Mouse (Mus musculus) heart, adult 2 months (tissue): Measurements from ENCODE around the gene Mib2. TPM values are rescaled to one million over a fixed set of nuclear protein-coding genes. Genes with fewer than 3 reads are reported as not detected.
"Not testable (repeated sequence)": the region's sequence is repeated elsewhere in the genome, so short reads cannot be mapped to it uniquely, and the experiment has no call there.

Source experiments
- DNase-seq, 2 experiments: peaks; one replicate each; pipeline ENCODE4 v3.0.0; 2021
- H3K27ac ChIP-seq: fragments of 200-600 bp; 2 replicates; pipeline ENCODE4 v1.8.1; 2022
- H3K27me3 ChIP-seq: fragments of 200-500 bp; 2 replicates; pipeline ENCODE4 v1.6.1; 2012; ENCODE audit warnings: mild to moderate bottlenecking, low read length, inconsistent platforms, mixed read lengths; ENCODE audit not compliant: control insufficient read depth, insufficient read depth
- H3K36me3 ChIP-seq: fragments of 200-500 bp; 2 replicates; pipeline ENCODE4 v1.6.1; 2012; ENCODE audit warnings: low read length, inconsistent platforms; ENCODE audit not compliant: control insufficient read depth, insufficient read depth
- H3K4me1 ChIP-seq: fragments of 200-500 bp; 2 replicates; pipeline ENCODE4 v1.6.1; 2011; ENCODE audit warnings: low read length; ENCODE audit not compliant: control insufficient read depth, insufficient read depth
- H3K4me3 ChIP-seq: fragments of 200-600 bp; 2 replicates; pipeline ENCODE4 v1.8.1; 2022
- H3K79me2 ChIP-seq: fragments of 200-500 bp; replicated peaks from 2 replicates; pipeline ENCODE4 v1.6.1; 2012; ENCODE audit warnings: mild to moderate bottlenecking, inconsistent platforms, low read length, moderate library complexity, mixed read lengths; ENCODE audit not compliant: control insufficient read depth, insufficient read depth
- H3K9ac ChIP-seq: fragments of 200-500 bp; 2 replicates; pipeline ENCODE4 v1.6.1; 2012; ENCODE audit warnings: low read depth, mild to moderate bottlenecking, control low read depth, inconsistent platforms, low read length, mixed read lengths
- CTCF ChIP-seq: fragments of 200-600 bp; IDR thresholded peaks from 2 replicates; pipeline ENCODE4 v1.8.1; 2022; ENCODE audit warnings: antibody characterized with exemption, mild to moderate bottlenecking, moderate library complexity
- EP300 ChIP-seq: fragments of 200-500 bp; IDR thresholded peaks from 2 replicates; pipeline ENCODE4 v1.6.1; 2011; ENCODE audit warnings: low read depth, low read length, control low read depth; ENCODE audit not compliant: insufficient read depth
- POLR2A ChIP-seq: fragments of 200-500 bp; IDR thresholded peaks from 2 replicates; pipeline ENCODE4 v1.6.1; 2011; ENCODE audit warnings: mild to moderate bottlenecking, low read depth, low read length, control low read depth; ENCODE audit not compliant: insufficient read depth
- WGBS: fragments of 180-500 bp; shearing (Covaris S2); methylation state at CpG from one replicate; pipeline ENCODE4 v1.1.7; 2018; 5-methylcytosine and 5-hydroxymethylcytosine counted together
- intact Hi-C: fragments of 180-260 bp; cut with DNase I; formaldehyde crosslinking; loops from one replicate; pipeline ENCODE4 v1.15.1; 2025
- polyA plus RNA-seq: library from polyadenylated mRNA; depleted of rRNA; stranded (reverse); fragments of >200 nt; gene quantifications from 2 replicates; pipeline ENCODE4 v1.2.3, GENCODE M21; 2012
- total RNA-seq, 2 experiments: library from RNA; stranded (reverse); gene quantifications; 2 replicates each; pipeline ENCODE4 v1.2.3; 2021

Gene Mib2
- total and polyA plus RNA-seq, 3 experiments: 24.9 to 35.8 (median 25.7) TPM

- TF ChIP-seq CTCF (peak; percentile 69), EP300 (no peak)
- intact Hi-C loops: no loop called here
- 51% methylated on average over 2 of the region's 2 CpGs for WGBS
- H3K27me3 ChIP-seq: no peaks in the 10 kb centered on the region
- H3K9ac ChIP-seq: no peak overlapping the region
- no peaks in the 10 kb centered on the region for H3K36me3 ChIP-seq
- no peak overlapping the region for H3K27ac ChIP-seq
- no peaks in the 10 kb centered on the region for H3K79me2 ChIP-seq
- H3K4me1 ChIP-seq: no peaks in the 10 kb centered on the region
- H3K4me3 ChIP-seq: no peak overlapping the region
- DNase-seq: no peak
Measured at GRCm38 (mm10) chr4:155675991-155676390, 7.0 kb upstream of the Mib2 start.

GRCm38 (mm10) chr4:155672082-155672481 lies 3.1 kb upstream of the Mib2 start:
- no peak overlapping the region for H3K4me3 ChIP-seq
- no peak overlapping the region for H3K9ac ChIP-seq
- 57% methylated on average over 2 of the region's 2 CpGs for WGBS
- no peaks in the 10 kb centered on the region for H3K36me3 ChIP-seq
- no peak for DNase-seq
- 0 out of 2 replicates have a peak, but pooled peaks cover 2% of the 10 kb centered on the region for H3K79me2 ChIP-seq
- TF ChIP-seq CTCF: no peak
- no peak for TF ChIP-seq POLR2A
- H3K27ac ChIP-seq: no peak overlapping the region
- peaks cover 3% of the 10 kb centered on the region; the same call in 1 of the 2 replicates for H3K4me1 ChIP-seq
- no peaks in the 10 kb centered on the region for H3K27me3 ChIP-seq
- intact Hi-C loops: no loop called here

DNA sequence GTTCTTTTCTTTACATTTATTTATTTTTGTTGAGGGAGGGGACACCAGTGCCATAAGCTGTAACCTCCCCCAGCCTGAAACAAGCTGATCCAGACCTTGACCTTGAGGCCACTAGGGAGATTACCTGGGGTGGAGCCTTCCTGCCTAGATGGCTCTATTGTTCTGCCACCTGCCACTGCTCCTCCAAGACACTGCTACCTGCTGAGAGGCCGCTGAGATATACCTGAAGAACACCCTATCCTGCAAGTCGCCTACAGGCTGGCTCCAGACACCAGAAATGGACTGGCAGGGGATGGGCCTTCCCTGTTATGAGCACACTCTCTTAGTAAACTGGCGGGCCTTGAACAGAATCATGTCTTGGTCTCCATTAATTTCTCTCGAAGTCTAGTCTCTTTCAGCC lies 1.2 kb upstream of the Mib2 start:
- H3K4me3 ChIP-seq, H3K36me3 ChIP-seq, intact Hi-C loops: not testable (repeated sequence)

DNA sequence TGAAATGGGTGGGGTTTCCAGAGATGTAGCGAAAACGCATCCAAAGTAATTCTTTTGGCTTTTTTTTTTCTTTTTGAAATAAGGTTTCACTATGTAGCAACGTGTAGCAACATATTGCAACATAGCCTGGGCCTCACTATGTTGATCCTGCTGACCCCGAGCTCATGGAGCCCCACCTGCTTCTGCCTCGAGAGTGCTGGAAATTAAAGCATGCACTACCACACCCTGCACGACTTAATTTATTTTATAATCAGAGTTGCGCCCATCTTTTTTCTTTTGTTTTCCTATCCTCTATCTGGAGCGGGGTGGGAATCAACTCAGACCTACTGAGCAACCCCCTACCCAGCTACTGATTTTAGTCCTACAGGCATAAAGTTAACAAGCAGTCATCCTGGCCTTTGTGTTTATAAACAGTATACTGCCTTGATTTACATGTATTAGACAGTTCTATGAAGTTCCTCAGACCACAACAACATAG lies 639 bp upstream of the Mib2 start:
- intact Hi-C loops: loop anchor here (5.0 kb wide), 1 partner anchor 33 kb away; the partner anchor contains the start of gene Ssu72
- no peaks in the 10 kb centered on the region for H3K27me3 ChIP-seq
- peak overlapping the region; percentile 91 for H3K27ac ChIP-seq
- H3K36me3 ChIP-seq: no peaks in the 10 kb centered on the region
- WGBS: under 1% methylated on average over 8 of the region's 8 CpGs
- 0 out of 2 replicates have a peak, but pooled peaks cover 2% of the 10 kb centered on the region for H3K79me2 ChIP-seq
- no peak for DNase-seq
- no peak for TF ChIP-seq POLR2A
- peak overlapping the region; percentile 89 for H3K4me3 ChIP-seq
- peak overlapping the region; percentile 17; the same call in 1 of the 2 replicates for H3K9ac ChIP-seq
- H3K4me1 ChIP-seq: peaks cover 4% of the 10 kb centered on the region

More for the DNA sequence above, 1.2 kb upstream of the Mib2 start:
- H3K79me2 ChIP-seq, H3K27ac ChIP-seq, H3K4me1 ChIP-seq, H3K27me3 ChIP-seq, DNase-seq, H3K9ac ChIP-seq: not testable (repeated sequence)
- WGBS: 87% methylated on average over 4 of the region's 4 CpGs

GRCm38 (mm10) chr4:155666903-155667302 lies 2.1 kb downstream of the Mib2 start:
- Histone ChIP-seq H3K79me2 (0 out of 2 replicates have a peak, but pooled peaks cover 2% of the 10 kb centered on the region), H3K36me3 (no peaks in the 10 kb centered on the region), H3K4me1 (peaks cover 4% of the 10 kb centered on the region), H3K27me3 (no peaks in the 10 kb centered on the region), H3K27ac (no peak overlapping the region), H3K4me3 (no peak overlapping the region), H3K9ac (no peak overlapping the region)
- DNase-seq: no peak
- TF ChIP-seq CTCF: no peak
- TF ChIP-seq POLR2A: no peak
- TF ChIP-seq EP300: no peak
- intact Hi-C loops: loop anchor here (5.0 kb wide), 1 partner anchor 35 kb away; the partner anchor contains the start of gene Ssu72

DNA sequence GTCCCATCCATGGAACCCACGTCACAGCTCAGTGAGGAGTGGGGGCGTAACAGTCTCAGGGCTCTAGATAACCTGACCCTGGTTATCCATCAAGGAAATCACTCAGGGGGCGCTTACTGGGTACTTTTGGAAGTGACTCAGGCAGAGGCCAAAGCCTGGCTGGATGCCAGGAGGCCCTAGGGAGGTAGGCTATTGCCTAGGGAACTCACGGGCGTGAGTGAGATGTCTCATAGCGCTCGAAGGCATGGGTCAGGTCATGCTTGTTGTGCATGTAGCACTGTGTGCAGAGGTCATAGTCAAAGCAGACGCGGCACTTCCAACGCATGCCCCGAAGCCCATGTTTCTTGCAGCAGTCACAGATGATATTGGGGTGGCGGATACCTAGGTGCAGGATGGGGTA lies 8.4 kb downstream of the Mib2 start:
- Histone ChIP-seq H3K27me3 (no peaks in the 10 kb centered on the region), H3K4me1 (no peaks in the 10 kb centered on the region), H3K36me3 (no peaks in the 10 kb centered on the region), H3K79me2 (no peaks in the 10 kb centered on the region), H3K9ac (no peak overlapping the region), H3K4me3 (no peak overlapping the region), H3K27ac (no peak overlapping the region)
- DNase-seq: no peak
- WGBS: 59% methylated on average over 12 of the region's 12 CpGs
- intact Hi-C loops: no loop called here
- no peak for TF ChIP-seq POLR2A
- TF ChIP-seq CTCF: no peak
- no peak for TF ChIP-seq EP300

DNA sequence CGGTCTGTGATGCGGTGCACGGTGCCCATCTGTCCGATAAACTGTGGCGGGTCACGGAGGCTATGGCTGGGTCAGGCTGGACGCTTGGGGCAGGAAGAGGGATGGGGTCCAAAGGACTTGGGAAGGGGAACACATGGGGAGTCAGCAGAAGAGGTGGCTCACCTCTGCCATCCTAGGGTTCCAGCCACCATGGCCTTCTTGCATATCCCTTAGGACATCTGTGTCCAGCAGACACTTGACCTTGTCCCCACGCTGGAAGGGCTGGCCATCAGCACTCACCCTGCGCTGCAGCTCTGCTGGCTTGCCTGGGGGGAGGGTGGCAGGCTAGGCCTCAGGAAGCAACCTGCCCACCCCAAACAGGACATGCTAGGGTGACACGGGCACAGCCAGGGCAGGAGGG lies 10.0 kb downstream of the Mib2 start:
- intact Hi-C loops: no loop called here
- no peak overlapping the region for H3K4me3 ChIP-seq
- no peak overlapping the region for H3K9ac ChIP-seq
- H3K27me3 ChIP-seq: no peaks in the 10 kb centered on the region
- 95% methylated on average over 10 of the region's 10 CpGs for WGBS
- no peaks in the 10 kb centered on the region for H3K36me3 ChIP-seq
- no peaks in the 10 kb centered on the region for H3K79me2 ChIP-seq
- peaks cover under 1% of the 10 kb centered on the region; the same call in 1 of the 2 replicates for H3K4me1 ChIP-seq
- TF ChIP-seq CTCF (no peak), EP300 (no peak), POLR2A (no peak)
- H3K27ac ChIP-seq: no peak overlapping the region
- no peak for DNase-seq
